26 mouse cellular contexts compared by ENCODE assay signal in genomic region chr10:89597275-89597674, GRCm38 (mm10). TPM values are rescaled to one million over a fixed set of nuclear protein-coding genes. Genes with fewer than 3 reads are reported as not detected.
DNase-seq lines count a peak whose midpoint lies in the region; ATAC-seq and TF ChIP-seq lines count a peak whose summit lies in the region.
"Had no signal": no experiment of that assay in that cellular context is flagged by ENCODE, and none has a peak within 500 bp of the region (broad histone marks: within the 10 kb centered on the region; RNA-seq: fewer than 3 reads in every experiment).

No protein-coding gene starts in this region.

- ATAC-seq in common myeloid progenitor, adult 5-6 weeks (replicated peaks; ENCODE audit: low read depth, poor library complexity, severe bottlenecking) = peak; percentile 97
- ATAC-seq in liver, embryonic 11.5 days (replicated peaks; ENCODE audit: low FRiP score) = peak; percentile 72
- ATAC-seq in liver, postnatal 0 days = peak; percentile 27; the same call in 1 of the 2 replicates
- no peak for ATAC-seq in monocyte, adult 5-6 weeks (replicated peaks; ENCODE audit: insufficient number of reproducible peaks, low FRiP score, low TSS enrichment, poor library complexity, severe bottlenecking)
- ATAC-seq: hindbrain, embryonic 16.5 days; intestine, embryonic 15.5 days; midbrain, embryonic 16.5 days had no signal

- no peak overlapping the region for H3K4me2 ChIP-seq in liver, embryonic 11.5 days
- no peak overlapping the region for H3K4me2 ChIP-seq in liver, postnatal 0 days (ENCODE audit: low read depth, low read length)
- H3K4me2 ChIP-seq: heart, embryonic 15.5 days; intestine, embryonic 15.5 days; limb, embryonic 13.5 days; lung, embryonic 14.5 days had no signal

- TF ChIP-seq EP300 in liver, postnatal 0 days (IDR thresholded peaks at IDR 0.05; ENCODE audit: low read depth) = no peak

- intact Hi-C loops in left cerebral cortex, postnatal 14 days (cut with DNase I) = no loop called here

- H3K9ac ChIP-seq in liver, embryonic 11.5 days (ENCODE audit: low read depth, low read length) = no peak overlapping the region
- no peak overlapping the region for H3K9ac ChIP-seq in liver, postnatal 0 days (replicated peaks)
- H3K9ac ChIP-seq: heart, embryonic 15.5 days; intestine, embryonic 15.5 days; limb, embryonic 13.5 days; lung, embryonic 14.5 days had no signal

- DNase-seq in 416B (ENCODE audit: low read depth) = peak; percentile 96
- DNase-seq in liver, embryonic 11.5 days (ENCODE audit: low spot score) = no peak
- no peak for DNase-seq in liver, postnatal 0 days
- DNase-seq in left cerebral cortex, postnatal 14 days (ENCODE audit: low spot score in 2 of 2) = no peak
- DNase-seq in adrenal gland, postnatal 36 days = no peak
- DNase-seq: adrenal gland, adult 2 months; cerebellum, adult 9-10 months; gastrocnemius, postnatal 36 days; heart, postnatal 36 days; kidney, adult 8-10 months; kidney, postnatal 25 days; lung, embryonic 14.5 days; right cerebral cortex, postnatal 4 days; thymus, postnatal 14 days had no signal

- no peaks in the 10 kb centered on the region for H3K9me3 ChIP-seq in liver, embryonic 11.5 days (ENCODE audit: control insufficient read depth, low read length)
- no peaks in the 10 kb centered on the region for H3K9me3 ChIP-seq in liver, postnatal 0 days (ENCODE audit: low read length)
- H3K9me3 ChIP-seq: embryonic facial prominence, embryonic 10.5 days; heart, embryonic 15.5 days; intestine, embryonic 15.5 days; limb, embryonic 13.5 days; midbrain, embryonic 10.5 days had no signal

- H3K27ac ChIP-seq in liver, embryonic 11.5 days (ENCODE audit: low read depth, low read length) = no peak overlapping the region
- H3K27ac ChIP-seq in liver, postnatal 0 days (ENCODE audit: low read depth) = no peak overlapping the region
- H3K27ac ChIP-seq: embryonic facial prominence, embryonic 10.5 days; heart, embryonic 15.5 days; intestine, embryonic 15.5 days; layer of hippocampus, adult 2 months; limb, embryonic 13.5 days; midbrain, embryonic 10.5 days had no signal

- no peak overlapping the region for H3K4me3 ChIP-seq in liver, embryonic 11.5 days (ENCODE audit: low read depth, low read length)
- no peak overlapping the region for H3K4me3 ChIP-seq in liver, postnatal 0 days (ENCODE audit: low read depth, low read length)
- H3K4me3 ChIP-seq: embryonic facial prominence, embryonic 10.5 days; heart, embryonic 15.5 days; intestine, embryonic 15.5 days; layer of hippocampus, adult 2 months; limb, embryonic 13.5 days; midbrain, embryonic 10.5 days had no signal

- no peak for TF ChIP-seq CTCF in liver, postnatal 0 days (IDR thresholded peaks at IDR 0.05; ENCODE audit: low read depth)

- 51% methylated on average over 4 of the region's 4 CpGs for WGBS in liver, embryonic 11.5 days
- 42% methylated on average over 4 of the region's 4 CpGs for WGBS in liver, postnatal 0 days (ENCODE audit: insufficient replicate concordance)

- H3K36me3 ChIP-seq in liver, embryonic 11.5 days (ENCODE audit: control insufficient read depth, insufficient read depth, low read length) = no peaks in the 10 kb centered on the region
- no peaks in the 10 kb centered on the region for H3K36me3 ChIP-seq in liver, postnatal 0 days (replicated peaks; ENCODE audit: insufficient read depth, low read length)
- H3K36me3 ChIP-seq: embryonic facial prominence, embryonic 10.5 days; heart, embryonic 15.5 days; intestine, embryonic 15.5 days; limb, embryonic 13.5 days; midbrain, embryonic 10.5 days had no signal

- peaks cover 9% of the 10 kb centered on the region for H3K4me1 ChIP-seq in liver, embryonic 11.5 days (replicated peaks; ENCODE audit: control insufficient read depth, insufficient read depth, low read length)
- H3K4me1 ChIP-seq in liver, postnatal 0 days (ENCODE audit: insufficient read depth) = peaks cover 14% of the 10 kb centered on the region
- H3K4me1 ChIP-seq: embryonic facial prominence, embryonic 10.5 days; limb, embryonic 13.5 days had no signal

- H3K27me3 ChIP-seq in liver, embryonic 11.5 days (replicated peaks; ENCODE audit: control insufficient read depth, insufficient read depth, low read length) = no peaks in the 10 kb centered on the region
- no peaks in the 10 kb centered on the region for H3K27me3 ChIP-seq in liver, postnatal 0 days (ENCODE audit: insufficient read depth, low read length)
- H3K27me3 ChIP-seq: heart, embryonic 15.5 days; intestine, embryonic 15.5 days; limb, embryonic 13.5 days had no signal

RNA-seq across cellular contexts. Expression of gene Slc17a8, which starts 23.8 kb away (rescaled TPM):
- not detected in 2 replicates for total RNA-seq in common myeloid progenitor, adult 5-6 weeks (2017)
- polyA plus RNA-seq in liver, embryonic 11.5 days (2014; fragmentation: Nextera tagmentation; extraction: Ambion mirVana) = 0.13 TPM in 1 of 2 replicates, not detected in the other
- 0.11 and 0.15 TPM in 2 replicates for polyA plus RNA-seq in liver, postnatal 0 days (2015; fragmentation: Nextera tagmentation; extraction: Ambion mirVana)
- 1 to 10 TPM; 4.6 to 5.1 TPM for total RNA-seq in left cerebral cortex, postnatal 14 days (2021)
- total RNA-seq in adrenal gland, postnatal 36 days (2021) = under 1 TPM in 1 of 2 experiments, not detected in 1; 0.07 TPM
- 0.19 TPM in 1 of 3 replicates, not detected in the others for total RNA-seq in monocyte, adult 5-6 weeks (2017)
- total RNA-seq: adrenal gland, adult 2 months; ES-E14; gastrocnemius, postnatal 36 days; heart, postnatal 36 days had no signal
- polyA plus RNA-seq: adrenal gland, adult 2 months; limb, embryonic 13.5 days; lung, embryonic 14.5 days; stomach, embryonic 14.5 days had no signal
